Mouse (Mus musculus): ENCODE measurements around the gene Cand2. TPM values are rescaled to one million over a fixed set of nuclear protein-coding genes. Genes with fewer than 3 reads are reported as not detected.
"Not testable (repeated sequence)": the region's sequence is repeated elsewhere in the genome, so short reads cannot be mapped to it uniquely, and the experiment has no call there.

Gene Cand2
- polyA plus RNA-seq, 1 experiment from 2014 or later: 49.8 TPM

- Histone ChIP-seq H3K4me2 (ENCODE audit: low read depth, low read length, severe bottlenecking) (0 out of 2 replicates have a peak overlapping the region, but pooled peaks have one; percentile 21), H3K4me3 (ENCODE audit: low read depth, low read length) (0 out of 2 replicates have a peak overlapping the region, but pooled peaks have one; percentile 16)
- H3K9me3 ChIP-seq (ENCODE audit: control insufficient read depth, low read length); H3K4me1 ChIP-seq (replicated peaks; ENCODE audit: control insufficient read depth, insufficient read depth, low read length); H3K27ac ChIP-seq (ENCODE audit: low read depth, low read length); H3K27me3 ChIP-seq (ENCODE audit: control insufficient read depth, insufficient read depth, low read length); H3K36me3 ChIP-seq (ENCODE audit: control insufficient read depth, insufficient read depth, low read length); H3K9ac ChIP-seq (ENCODE audit: low read length): not testable (repeated sequence)
- ATAC-seq (replicated peaks; ENCODE audit: low FRiP score): peak; percentile 97
- peak; percentile 84 for DNase-seq (ENCODE audit: low spot score)
- WGBS: 3% methylated on average over 4 of the region's 11 CpGs
These were observed 49.6 kb downstream of the Cand2 start for GRCm38 (mm10) chr6:115823850-115824464.

- Histone ChIP-seq H3K4me3 (ENCODE audit: low read depth, low read length) (no peak overlapping the region), H3K27me3 (ENCODE audit: control insufficient read depth, insufficient read depth, low read length) (no peaks in the 10 kb centered on the region), H3K9ac (ENCODE audit: low read length) (no peak overlapping the region), H3K9me3 (ENCODE audit: control insufficient read depth, low read length) (no peaks in the 10 kb centered on the region), H3K36me3 (ENCODE audit: control insufficient read depth, insufficient read depth, low read length) (no peaks in the 10 kb centered on the region), H3K4me2 (ENCODE audit: low read depth, low read length, severe bottlenecking) (no peak overlapping the region), H3K4me1 (replicated peaks; ENCODE audit: control insufficient read depth, insufficient read depth, low read length) (no peaks in the 10 kb centered on the region), H3K27ac (ENCODE audit: low read depth, low read length) (no peak overlapping the region)
- ATAC-seq (replicated peaks; ENCODE audit: low FRiP score): no peak
- DNase-seq (ENCODE audit: low spot score): no peak
- WGBS: 89% methylated on average over 6 of the region's 6 CpGs
These were observed 56.7 kb downstream of the Cand2 start for GRCm38 (mm10) chr6:115830779-115831601.

DNA sequence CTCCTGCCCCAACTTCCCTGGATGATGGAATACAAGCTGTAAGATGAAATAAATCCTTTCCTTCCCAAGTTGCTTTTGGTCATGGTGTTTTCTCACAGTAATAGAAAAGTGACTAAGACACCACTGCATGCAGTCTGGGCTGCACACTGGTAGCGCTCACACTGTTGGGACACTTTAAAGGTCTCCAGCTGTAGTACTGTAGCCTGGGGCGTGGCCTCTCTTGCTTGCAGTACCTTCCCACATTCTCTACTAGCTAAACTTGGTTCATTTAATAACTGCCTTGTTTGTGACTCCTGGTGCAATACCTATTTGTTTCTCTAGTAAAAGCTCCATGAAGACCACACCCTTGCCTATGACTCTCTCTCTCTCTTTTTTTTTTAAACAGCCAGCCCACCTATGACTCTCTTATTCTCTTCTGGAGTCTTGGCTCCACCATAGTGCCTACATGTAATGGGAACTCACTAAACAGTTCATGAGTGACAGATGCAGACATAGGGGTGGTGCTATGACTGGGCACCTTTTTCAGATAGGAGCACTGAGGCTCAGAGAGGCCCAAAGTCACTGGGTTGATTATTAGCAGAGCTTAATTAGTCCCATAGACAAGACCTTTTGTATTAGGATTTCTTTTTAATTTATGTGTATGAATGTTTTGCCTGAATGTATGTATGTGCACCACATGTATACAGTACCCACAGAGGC, 58.0 kb downstream of the Cand2 start:
- WGBS: 89% methylated on average over 2 of the region's 2 CpGs
- ATAC-seq (replicated peaks; ENCODE audit: low FRiP score): no peak

DNA sequence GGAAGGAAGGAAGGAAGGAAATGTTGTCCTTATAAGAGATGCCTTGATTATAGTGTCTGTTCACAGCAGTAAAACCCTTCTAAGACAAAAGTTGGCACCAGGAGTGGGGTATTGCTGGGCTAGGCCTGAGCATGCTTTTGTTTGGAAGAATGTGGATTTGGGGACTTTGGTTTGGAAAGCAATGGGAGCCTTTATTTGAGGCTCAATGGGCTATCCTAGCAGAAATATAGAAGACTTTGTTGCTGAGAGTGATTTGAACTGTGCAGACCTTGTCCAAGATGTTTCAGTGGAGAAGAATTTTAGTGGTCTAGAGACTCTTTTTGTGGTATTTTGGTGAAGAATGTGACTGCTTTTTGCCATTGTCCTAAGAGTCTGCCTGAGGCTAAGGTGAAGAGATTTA, 59.5 kb downstream of the Cand2 start:
- Histone ChIP-seq H3K36me3 (ENCODE audit: control insufficient read depth, insufficient read depth, low read length) (no peaks in the 10 kb centered on the region), H3K9ac (ENCODE audit: low read length) (no peak overlapping the region), H3K27me3 (ENCODE audit: control insufficient read depth, insufficient read depth, low read length) (no peaks in the 10 kb centered on the region), H3K4me3 (ENCODE audit: low read depth, low read length) (no peak overlapping the region), H3K4me2 (ENCODE audit: low read depth, low read length, severe bottlenecking) (no peak overlapping the region), H3K27ac (ENCODE audit: low read depth, low read length) (no peak overlapping the region), H3K9me3 (ENCODE audit: control insufficient read depth, low read length) (no peaks in the 10 kb centered on the region), H3K4me1 (replicated peaks; ENCODE audit: control insufficient read depth, insufficient read depth, low read length) (no peaks in the 10 kb centered on the region)
- DNase-seq (ENCODE audit: low spot score): no peak
- ATAC-seq (replicated peaks; ENCODE audit: low FRiP score): no peak

More for the DNA sequence above, 58.0 kb downstream of the Cand2 start:
- H3K27ac ChIP-seq (ENCODE audit: low read depth, low read length): no peak overlapping the region
- H3K27me3 ChIP-seq (ENCODE audit: control insufficient read depth, insufficient read depth, low read length): no peaks in the 10 kb centered on the region
- no peak overlapping the region for H3K4me2 ChIP-seq (ENCODE audit: low read depth, low read length, severe bottlenecking)
- DNase-seq (ENCODE audit: low spot score): no peak
- H3K4me1 ChIP-seq (replicated peaks; ENCODE audit: control insufficient read depth, insufficient read depth, low read length): no peaks in the 10 kb centered on the region
- no peak overlapping the region for H3K9ac ChIP-seq (ENCODE audit: low read length)
- H3K9me3 ChIP-seq (ENCODE audit: control insufficient read depth, low read length): no peaks in the 10 kb centered on the region
- H3K4me3 ChIP-seq (ENCODE audit: low read depth, low read length): no peak overlapping the region
- no peaks in the 10 kb centered on the region for H3K36me3 ChIP-seq (ENCODE audit: control insufficient read depth, insufficient read depth, low read length)

GRCm38 (mm10) chr6:115838161-115838597, 63.8 kb downstream of the Cand2 start, which contains the start of gene Efcab12:
TSS of gene Efcab12 (minus strand) at chr6:115838412.
- Histone ChIP-seq H3K4me2 (ENCODE audit: low read depth, low read length, severe bottlenecking) (peak within 1 kb of the TSS; percentile 46), H3K27ac (ENCODE audit: low read depth, low read length) (no peak within 1 kb of the TSS), H3K9me3 (ENCODE audit: control insufficient read depth, low read length) (no peaks in the 10 kb centered on the region), H3K4me3 (ENCODE audit: low read depth, low read length) (peak within 1 kb of the TSS; percentile 26), H3K36me3 (ENCODE audit: control insufficient read depth, insufficient read depth, low read length) (no peaks in the 10 kb centered on the region), H3K4me1 (replicated peaks; ENCODE audit: control insufficient read depth, insufficient read depth, low read length) (no peaks in the 10 kb centered on the region), H3K27me3 (ENCODE audit: control insufficient read depth, insufficient read depth, low read length) (no peaks in the 10 kb centered on the region), H3K9ac (ENCODE audit: low read length) (peak within 1 kb of the TSS; percentile 43)
- 1% methylated on average over 19 of the region's 19 CpGs for WGBS
- DNase-seq (ENCODE audit: low spot score) (peak; percentile 77), ATAC-seq (replicated peaks; ENCODE audit: low FRiP score) (peak; percentile 90)

DNA sequence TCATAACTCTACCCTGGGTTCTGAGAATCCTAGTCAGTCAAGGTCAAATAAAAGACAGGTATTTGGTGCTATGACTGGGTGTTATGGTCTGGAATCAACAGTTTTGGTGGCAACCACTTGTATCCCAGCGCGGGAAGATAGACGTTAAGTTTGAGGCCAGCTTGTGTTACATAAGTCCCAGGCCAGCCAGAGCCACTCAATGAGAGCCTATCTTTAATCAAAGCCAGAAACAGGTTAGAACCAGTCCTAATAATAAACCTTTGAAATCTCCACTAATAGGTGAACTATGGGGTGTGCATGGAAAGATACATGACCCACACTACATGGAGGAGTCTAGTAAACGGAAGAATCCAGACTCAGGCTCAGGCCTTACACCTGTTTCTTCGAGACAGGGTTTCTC, 64.4 kb downstream of the Cand2 start:
- Histone ChIP-seq H3K36me3 (ENCODE audit: control insufficient read depth, insufficient read depth, low read length) (no peaks in the 10 kb centered on the region), H3K27ac (ENCODE audit: low read depth, low read length) (no peak overlapping the region), H3K4me2 (ENCODE audit: low read depth, low read length, severe bottlenecking) (peak overlapping the region; percentile 46), H3K9me3 (ENCODE audit: control insufficient read depth, low read length) (no peaks in the 10 kb centered on the region), H3K4me3 (ENCODE audit: low read depth, low read length) (no peak overlapping the region), H3K9ac (ENCODE audit: low read length) (no peak overlapping the region; the same call in 1 of the 2 replicates), H3K27me3 (ENCODE audit: control insufficient read depth, insufficient read depth, low read length) (no peaks in the 10 kb centered on the region), H3K4me1 (replicated peaks; ENCODE audit: control insufficient read depth, insufficient read depth, low read length) (no peaks in the 10 kb centered on the region)
- DNase-seq (ENCODE audit: low spot score) (no peak), ATAC-seq (replicated peaks; ENCODE audit: low FRiP score) (0 out of 2 replicates have a peak, but pooled peaks have one; percentile 25)
- 71% methylated on average over 5 of the region's 5 CpGs for WGBS

DNA sequence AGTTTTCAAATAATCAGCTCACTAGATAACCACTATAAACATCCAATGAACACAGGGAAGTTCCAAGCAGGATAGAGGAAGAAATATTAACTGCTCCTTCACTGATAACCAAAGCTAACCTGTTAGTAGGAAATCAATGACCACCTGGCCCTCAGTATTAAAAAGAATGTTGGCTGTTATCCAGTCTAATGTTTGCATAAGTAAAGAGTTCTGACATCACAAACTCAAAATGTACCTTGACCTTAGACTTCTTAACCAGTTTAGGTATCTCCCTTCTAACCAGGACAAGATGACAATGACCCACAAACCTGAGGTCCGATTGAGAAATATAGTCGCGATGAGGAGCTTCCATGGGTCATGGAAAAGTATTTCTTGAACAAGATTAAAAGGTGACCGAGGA, 70.7 kb downstream of the Cand2 start:
- Histone ChIP-seq H3K36me3 (ENCODE audit: control insufficient read depth, insufficient read depth, low read length) (no peaks in the 10 kb centered on the region; the same call in 1 of the 2 replicates), H3K4me2 (ENCODE audit: low read depth, low read length, severe bottlenecking) (no peak overlapping the region), H3K9me3 (ENCODE audit: control insufficient read depth, low read length) (no peaks in the 10 kb centered on the region), H3K9ac (ENCODE audit: low read length) (no peak overlapping the region), H3K4me3 (ENCODE audit: low read depth, low read length) (no peak overlapping the region), H3K4me1 (replicated peaks; ENCODE audit: control insufficient read depth, insufficient read depth, low read length) (no peaks in the 10 kb centered on the region), H3K27me3 (ENCODE audit: control insufficient read depth, insufficient read depth, low read length) (no peaks in the 10 kb centered on the region), H3K27ac (ENCODE audit: low read depth, low read length) (no peak overlapping the region)
- 95% methylated on average over 4 of the region's 4 CpGs for WGBS
- ATAC-seq (replicated peaks; ENCODE audit: low FRiP score): no peak
- no peak for DNase-seq (ENCODE audit: low spot score)

GRCm38 (mm10) chr6:115846640-115847411, 72.5 kb downstream of the Cand2 start:
- no peak overlapping the region for H3K9ac ChIP-seq (ENCODE audit: low read length)
- H3K4me3 ChIP-seq (ENCODE audit: low read depth, low read length): no peak overlapping the region
- no peaks in the 10 kb centered on the region for H3K9me3 ChIP-seq (ENCODE audit: control insufficient read depth, low read length)
- H3K36me3 ChIP-seq (ENCODE audit: control insufficient read depth, insufficient read depth, low read length): no peaks in the 10 kb centered on the region; the same call in 1 of the 2 replicates
- H3K27ac ChIP-seq (ENCODE audit: low read depth, low read length): no peak overlapping the region
- ATAC-seq (replicated peaks; ENCODE audit: low FRiP score) (0 out of 2 replicates have a peak, but pooled peaks have one; percentile 30), DNase-seq (ENCODE audit: low spot score) (peak; percentile 74)
- 0 out of 2 replicates have a peak, but pooled peaks cover under 1% of the 10 kb centered on the region for H3K4me1 ChIP-seq (replicated peaks; ENCODE audit: control insufficient read depth, insufficient read depth, low read length)
- 56% methylated on average over 6 of the region's 8 CpGs for whole genome bisulfite sequencing
- H3K27me3 ChIP-seq (ENCODE audit: control insufficient read depth, insufficient read depth, low read length): no peaks in the 10 kb centered on the region
- no peak overlapping the region for H3K4me2 ChIP-seq (ENCODE audit: low read depth, low read length, severe bottlenecking)
